Mouse (Mus musculus) adrenal gland, postnatal 25 days (tissue): ENCODE data around the gene Ncor2. TPM values are rescaled to one million over a fixed set of nuclear protein-coding genes. Genes with fewer than 3 reads are reported as not detected.
"Not testable (repeated sequence)": the region's sequence is repeated elsewhere in the genome, so short reads cannot be mapped to it uniquely, and the experiment has no call there.

Source experiments
- DNase-seq: peaks from one replicate; pipeline ENCODE4 v3.0.0; 2021; ENCODE audit warnings: mixed read lengths
- long read RNA-seq: library from polyadenylated mRNA; stranded (forward); transcript quantifications from one replicate; pipeline ENCODE4 v2.0.0, GENCODE M21; 2021
- total RNA-seq: library from RNA; stranded (reverse); gene quantifications from 2 replicates; pipeline ENCODE4 v1.2.3, GENCODE M21; 2021

Gene Ncor2
- total RNA-seq = 316 and 358 TPM in 2 replicates
- long read RNA-seq, partial matches to known transcripts = 26 of 63 reads
- long read RNA-seq, other reads (novel, unspliced or antisense) = 35 of 63 reads

- peak; percentile 89 for DNase-seq
Measured at GRCm38 (mm10) chr5:125179007-125179734, at the start of gene Ncor2. Gene Ncor2, minus strand, starts transcription at chr5:125179219.

- no peak for DNase-seq
Measured at GRCm38 (mm10) chr5:125227699-125228098, 48.7 kb upstream of the Ncor2 start.

GRCm38 (mm10) chr5:125226229-125226634 is 47.2 kb upstream of the Ncor2 start:
- peak; percentile 55 for DNase-seq

GRCm38 (mm10) chr5:125224925-125225324 is 45.9 kb upstream of the Ncor2 start:
- DNase-seq = no peak

GRCm38 (mm10) chr5:125223961-125224360 is 44.9 kb upstream of the Ncor2 start:
- DNase-seq = no peak

GRCm38 (mm10) chr5:125222706-125223105 is 43.7 kb upstream of the Ncor2 start:
- DNase-seq = no peak

GRCm38 (mm10) chr5:125221868-125222267 is 42.8 kb upstream of the Ncor2 start:
- peak; percentile 89 for DNase-seq

GRCm38 (mm10) chr5:125217426-125218170 is 38.6 kb upstream of the Ncor2 start:
- no peak for DNase-seq

GRCm38 (mm10) chr5:125215930-125216459 is 37.0 kb upstream of the Ncor2 start:
- peak; percentile 59 for DNase-seq

- DNase-seq = peak; percentile 76
Measured at GRCm38 (mm10) chr5:125215346-125215929, 36.4 kb upstream of the Ncor2 start.

- no peak for DNase-seq
Measured at GRCm38 (mm10) chr5:125214064-125214463, 35.0 kb upstream of the Ncor2 start.

- not testable (repeated sequence) for DNase-seq
Measured at GRCm38 (mm10) chr5:125204910-125205309, 25.9 kb upstream of the Ncor2 start.

- peak; percentile 62 for DNase-seq
Measured at GRCm38 (mm10) chr5:125204199-125204815, 25.3 kb upstream of the Ncor2 start.

GRCm38 (mm10) chr5:125203759-125204158 is 24.7 kb upstream of the Ncor2 start:
- DNase-seq = peak; percentile 71

GRCm38 (mm10) chr5:125203099-125203498 is 24.1 kb upstream of the Ncor2 start:
- peak; percentile 86 for DNase-seq

- no peak for DNase-seq
Measured at GRCm38 (mm10) chr5:125202100-125202499, 23.1 kb upstream of the Ncor2 start.

GRCm38 (mm10) chr5:125199086-125199485 is 20.1 kb upstream of the Ncor2 start:
- no peak for DNase-seq

- DNase-seq = not testable (repeated sequence)
Measured at GRCm38 (mm10) chr5:125197325-125197724, 18.3 kb upstream of the Ncor2 start.

GRCm38 (mm10) chr5:125196054-125196453 is 17.0 kb upstream of the Ncor2 start:
- DNase-seq = no peak

GRCm38 (mm10) chr5:125195142-125195541 is 16.1 kb upstream of the Ncor2 start:
- DNase-seq = no peak

- DNase-seq = no peak
Measured at GRCm38 (mm10) chr5:125193478-125194439, 14.7 kb upstream of the Ncor2 start.
